Mouse (Mus musculus) colon, adult 2 months (tissue): ENCODE results near the gene Nup54. TPM values are rescaled to one million over a fixed set of nuclear protein-coding genes. Genes with fewer than 3 reads are reported as not detected.

Source experiments
- polyA plus RNA-seq: library from polyadenylated mRNA; depleted of rRNA; stranded (reverse); fragments of >200 nt; gene quantifications from 2 replicates; pipeline ENCODE4 v1.2.3, GENCODE M21; 2012; rRNA removed

Gene Nup54
- 7.5 and 8.1 TPM in 2 replicates for polyA plus RNA-seq

GRCm38 (mm10) chr5:92435025-92435584, at the start of gene Nup54:
TSS of gene Nup54 (minus strand) at chr5:92435219.

Other genes with a start within 250 kb of the Nup54 start
- not detected in 2 replicates for gene U90926, start 219.8 kb downstream of the Nup54 start, polyA plus RNA-seq
- gene Ppef2, start 178.9 kb downstream of the Nup54 start, polyA plus RNA-seq = 0.34 and 0.84 TPM in 2 replicates
- gene Naaa, start 157.0 kb downstream of the Nup54 start, polyA plus RNA-seq = 43.0 and 46.2 TPM in 2 replicates
- gene Sdad1, start 124.7 kb downstream of the Nup54 start, polyA plus RNA-seq = 4.8 and 8.7 TPM in 2 replicates
- 0.69 and 2.0 TPM in 2 replicates for gene Cxcl9, start 107.1 kb downstream of the Nup54 start, polyA plus RNA-seq
- gene Art3, start 103.4 kb downstream of the Nup54 start, polyA plus RNA-seq = 5.3 and 7.4 TPM in 2 replicates
- gene Cxcl10, start 86.3 kb downstream of the Nup54 start, polyA plus RNA-seq = 1.8 and 2.7 TPM in 2 replicates
- gene Scarb2, start 71.6 kb upstream of the Nup54 start, polyA plus RNA-seq = 22.5 and 23.1 TPM in 2 replicates
- gene Fam47e, start 119.8 kb upstream of the Nup54 start, polyA plus RNA-seq = not detected in 2 replicates
- 2.1 and 2.4 TPM in 2 replicates for gene Stbd1, start 167.8 kb upstream of the Nup54 start, polyA plus RNA-seq
- 0.03 TPM in 1 of 2 replicates, not detected in the other for gene Ccdc158, start 240.1 kb upstream of the Nup54 start, polyA plus RNA-seq
- gene Shroom3, start 248.2 kb upstream of the Nup54 start, polyA plus RNA-seq = 104 and 118 TPM in 2 replicates